Mouse (Mus musculus) CH12.LX (cell line): ENCODE results near the gene Hipk1. TPM values are rescaled to one million over a fixed set of nuclear protein-coding genes. Genes with fewer than 3 reads are reported as not detected.
"Not testable (repeated sequence)": the region's sequence is repeated elsewhere in the genome, so short reads cannot be mapped to it uniquely, and the experiment has no call there.

Experiments
- DNase-seq: peaks from one replicate; pipeline ENCODE4 v3.0.0-alpha.2; 2013; ENCODE audit errors: extremely low read depth
- H3K27ac ChIP-seq: 2 replicates; pipeline ENCODE4 v1.5.1; 2012; ENCODE audit warnings: low read depth, mild to moderate bottlenecking, control low read depth, moderate library complexity; ENCODE audit not compliant: insufficient read depth
- H3K27me3 ChIP-seq: replicated peaks from 2 replicates; pipeline ENCODE3; 2012; ENCODE audit warnings: inconsistent platforms
- H3K36me3 ChIP-seq, 2 experiments: replicated peaks in 1 of 2; 2 replicates each; pipeline versions ENCODE3 to v1.6.1; 2012; ENCODE audit warnings: inconsistent platforms in 1 of 2, low read length in 1 of 2, mild to moderate bottlenecking in 1 of 2, mixed read lengths in 1 of 2, moderate library complexity in 1 of 2; ENCODE audit not compliant: control insufficient read depth in 1 of 2, insufficient read depth in 1 of 2
- H3K4me1 ChIP-seq, 2 experiments: 2 replicates each; pipeline ENCODE4 v1.6.1; 2012; ENCODE audit warnings: inconsistent platforms in 1 of 2, moderate library complexity in 1 of 2; ENCODE audit not compliant: insufficient read depth in 2 of 2, control insufficient read depth in 1 of 2
- H3K4me2 ChIP-seq: 2 replicates; pipeline ENCODE4 v1.6.1; 2012; ENCODE audit warnings: low read depth, mild to moderate bottlenecking, control low read depth; ENCODE audit not compliant: poor library complexity, insufficient read depth, severe bottlenecking
- H3K4me3 ChIP-seq, 3 experiments: fragments of 150-350 bp in 1 of 3; sonication (generic) in 1 of 3; replicated peaks in 1 of 3; 2 replicates each; pipeline versions ENCODE3 to v1.5.1; 2011 to 2012; ENCODE audit warnings: low read depth in 2 of 3, low read length in 2 of 3, mild to moderate bottlenecking in 2 of 3, moderate library complexity in 2 of 3, control low read depth in 1 of 3, improper control_type of control experiment in 1 of 3, inconsistent platforms in 1 of 3, mixed read lengths in 1 of 3; ENCODE audit not compliant: poor library complexity in 1 of 3
- H3K79me2 ChIP-seq: replicated peaks from 2 replicates; pipeline ENCODE4 v1.6.1; 2012; ENCODE audit warnings: mild to moderate bottlenecking, moderate library complexity; ENCODE audit not compliant: control insufficient read depth, poor library complexity, insufficient read depth, severe bottlenecking; ENCODE audit errors: extremely low read depth
- H3K9ac ChIP-seq: 2 replicates; pipeline ENCODE4 v1.6.1; 2012; ENCODE audit warnings: low read depth, mild to moderate bottlenecking, control low read depth, moderate library complexity; ENCODE audit not compliant: insufficient read depth
- H3K9me3 ChIP-seq: replicated peaks from 2 replicates; pipeline ENCODE3; 2012; ENCODE audit warnings: low read length, inconsistent platforms, mixed read lengths
- BHLHE40 ChIP-seq: IDR thresholded peaks from 2 replicates; pipeline ENCODE4 v1.6.1; 2011; ENCODE audit warnings: mild to moderate bottlenecking, low read depth, low read length, improper control_type of control experiment
- CHD1 ChIP-seq: IDR thresholded peaks from 2 replicates; pipeline ENCODE4 v1.6.1; 2012; ENCODE audit warnings: low read depth, low read length, improper control_type of control experiment, inconsistent platforms
- CTCF ChIP-seq, 2 experiments: IDR thresholded peaks in 1 of 2; conservative IDR thresholded peaks in 1 of 2; 2 replicates each; pipeline ENCODE4 v1.5.1; 2011 to 2012; ENCODE audit warnings: low read depth in 2 of 2, low read length in 2 of 2, improper control_type of control experiment in 1 of 2, inconsistent platforms in 1 of 2, mild to moderate bottlenecking in 1 of 2, moderate library complexity in 1 of 2
- EP300 ChIP-seq: IDR thresholded peaks from 2 replicates; pipeline ENCODE4 v1.6.1; 2011; ENCODE audit warnings: low read length, improper control_type of control experiment
- ETS1 ChIP-seq: conservative IDR thresholded peaks from 2 replicates; pipeline ENCODE4 v1.6.1; 2012; ENCODE audit warnings: low read depth, mild to moderate bottlenecking, inconsistent platforms, low read length, improper control_type of control experiment, moderate library complexity
- HCFC1 ChIP-seq: IDR thresholded peaks from 2 replicates; pipeline ENCODE4 v1.6.1; 2012; ENCODE audit warnings: low read depth, mild to moderate bottlenecking, inconsistent platforms, low read length, improper control_type of control experiment
- IRF4 ChIP-seq: IDR thresholded peaks from 2 replicates; pipeline ENCODE4 v1.6.1; 2014; ENCODE audit warnings: low read depth, mild to moderate bottlenecking, inconsistent platforms, low read length, improper control_type of control experiment
- JUND ChIP-seq: conservative IDR thresholded peaks from 2 replicates; pipeline ENCODE4 v1.6.1; 2011; ENCODE audit warnings: low read depth, low read length, improper control_type of control experiment
- MAFK ChIP-seq: IDR thresholded peaks from 2 replicates; pipeline ENCODE4 v1.6.1; 2011; ENCODE audit warnings: low read length, improper control_type of control experiment; ENCODE audit not compliant: insufficient replicate concordance
- MYC ChIP-seq: IDR thresholded peaks from 2 replicates; pipeline ENCODE4 v1.6.1; 2011; ENCODE audit warnings: low read depth, mild to moderate bottlenecking, improper control_type of control experiment, low read length
- POLR2A ChIP-seq: IDR thresholded peaks from 2 replicates; pipeline ENCODE4 v1.6.1; 2011; ENCODE audit warnings: low read depth, mild to moderate bottlenecking, improper control_type of control experiment, low read length
- RAD21 ChIP-seq: IDR thresholded peaks from 2 replicates; pipeline ENCODE4 v1.6.1; 2011; ENCODE audit warnings: low read depth, mild to moderate bottlenecking, low read length, improper control_type of control experiment, moderate library complexity
- SIN3A ChIP-seq: IDR thresholded peaks from 2 replicates; pipeline ENCODE4 v1.6.1; 2012; ENCODE audit warnings: low read length, improper control_type of control experiment, inconsistent platforms
- SMC3 ChIP-seq: IDR thresholded peaks from 2 replicates; pipeline ENCODE4 v1.6.1; 2011; ENCODE audit warnings: low read depth, low read length, improper control_type of control experiment
- TBP ChIP-seq: conservative IDR thresholded peaks from 2 replicates; pipeline ENCODE4 v1.6.1; 2011; ENCODE audit warnings: low read depth, low read length, improper control_type of control experiment
- TCF12 ChIP-seq: IDR thresholded peaks from 2 replicates; pipeline ENCODE4 v1.6.1; 2014; ENCODE audit warnings: low read depth, mild to moderate bottlenecking, inconsistent platforms, low read length, improper control_type of control experiment
- ZC3H11A ChIP-seq: IDR thresholded peaks from 2 replicates; pipeline ENCODE4 v1.6.1; 2012; ENCODE audit warnings: low read depth, mild to moderate bottlenecking, inconsistent platforms, low read length, improper control_type of control experiment
- ZNF384 ChIP-seq: IDR thresholded peaks from 2 replicates; pipeline ENCODE4 v1.6.1; 2012; ENCODE audit warnings: low read depth, low read length, improper control_type of control experiment, inconsistent platforms
- dilution Hi-C: fragments of 300-500 bp; cut with MboI; formaldehyde crosslinking; loops from 2 replicates; pipeline ENCODE4 v1.14.3; 2020; ENCODE audit warnings: low sequenced_read_pairs; ENCODE audit not compliant: extremely low pct_unique_long_range_greater_than_20kb, extremely low pct_ligation_motif_present
- in situ Hi-C: fragments of 300-500 bp; cut with MboI; formaldehyde crosslinking; loops from 3 replicates; pipeline ENCODE4 v1.14.3; 2019; ENCODE audit warnings: low sequenced_read_pairs, low pct_ligation_motif_present, low pct_unique_long_range_greater_than_20kb, mixed read lengths
- polyA plus RNA-seq: library from polyadenylated mRNA; unstranded; fragments of >175 nt; gene quantifications from 2 replicates; pipeline ENCODE4 v1.2.1, GENCODE M21; 2012; ENCODE audit warnings: low read depth; ENCODE audit not compliant: insufficient read length
- total RNA-seq, 2 experiments: library from RNA; depleted of rRNA; stranded (reverse); fragments of 300-350 nt in 1 of 2; fragments of >200 nt in 1 of 2; gene quantifications; 2 replicates each; pipeline ENCODE4 v1.2.3; 2012 to 2014

Gene Hipk1
- total and polyA plus RNA-seq, 3 experiments = 26.2 to 35.9 (median 32.7) TPM

DNA sequence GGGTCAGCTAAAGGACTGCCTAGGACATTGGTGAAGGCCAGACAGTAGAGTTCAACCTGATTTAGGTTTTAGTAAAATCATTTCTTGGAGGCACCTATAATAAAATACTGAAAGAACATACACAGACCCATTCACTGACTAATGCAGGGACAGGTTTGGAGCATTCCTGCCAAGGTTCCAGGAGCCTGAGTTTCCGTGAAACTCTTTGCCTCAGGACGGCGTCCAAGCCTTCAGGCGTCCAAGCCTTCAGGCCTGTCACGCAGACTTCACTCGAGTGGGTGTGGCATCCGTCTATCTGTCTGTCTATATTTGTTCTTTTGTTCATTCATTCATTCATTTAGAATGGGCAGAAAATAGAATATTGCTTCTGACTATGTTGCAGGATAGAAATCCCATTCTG lies 39.8 kb upstream of the Hipk1 start:
- dilution Hi-C loops (no loop called here), in situ Hi-C loops (loop anchor here (25.0 kb wide), 1 partner anchor 256 kb away; no protein-coding TSS in a partner anchor)
- no peak for DNase-seq
- Histone ChIP-seq H3K79me2 (no peaks in the 10 kb centered on the region; the same call in 1 of the 2 replicates), H3K36me3 (peaks cover 0 to under 1% of the 10 kb centered on the region in 2 experiments), H3K9ac (no peak overlapping the region), H3K27me3 (no peaks in the 10 kb centered on the region), H3K27ac (no peak overlapping the region), H3K4me3 (no peak overlapping the region), H3K4me1 (peaks cover 11 to 33% of the 10 kb centered on the region in 2 experiments)
- TF ChIP-seq POLR2A = no peak
- TF ChIP-seq RAD21 = no peak
- no peak for TF ChIP-seq ZNF384
- TF ChIP-seq MAFK = no peak
- TF ChIP-seq JUND = no peak
- TF ChIP-seq ZC3H11A = no peak
- TF ChIP-seq TCF12 = no peak
- TF ChIP-seq CHD1 = no peak
- TF ChIP-seq, all 38 proteins: peak for 0
- Histone ChIP-seq H3K4me2 (no peak overlapping the region), H3K9me3 (no peaks in the 10 kb centered on the region)

DNA sequence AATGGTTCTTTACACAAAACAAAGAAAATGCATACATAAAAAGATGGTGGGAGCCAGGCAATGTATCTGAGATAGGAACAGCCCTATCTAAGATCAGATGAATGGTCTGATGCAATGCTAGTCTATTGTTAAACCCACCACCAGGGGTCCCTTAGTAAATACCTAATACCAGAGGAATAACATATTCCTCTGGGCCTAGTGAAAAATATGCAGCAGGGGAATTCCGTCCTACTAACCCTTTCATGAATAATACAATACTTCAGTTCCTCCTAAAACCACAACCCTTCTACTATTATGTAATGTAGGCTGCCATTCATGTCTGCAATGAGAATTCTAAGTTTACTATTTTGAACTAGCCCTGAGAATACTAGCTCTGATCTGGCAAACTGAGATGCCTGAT lies 39.3 kb upstream of the Hipk1 start:
- H3K27me3 ChIP-seq, H3K36me3 ChIP-seq, dilution Hi-C loops, H3K4me3 ChIP-seq, H3K9me3 ChIP-seq, H3K79me2 ChIP-seq, H3K27ac ChIP-seq: not testable (repeated sequence)
- in situ Hi-C loops = loop anchor here (25.0 kb wide), 1 partner anchor 257 kb away; no protein-coding TSS in a partner anchor
- Histone ChIP-seq H3K4me2 (peak overlapping the region; percentile 89), H3K9ac (peak overlapping the region; percentile 69; the same call in 1 of the 2 replicates), H3K4me1 (peaks cover 11 to 32% of the 10 kb centered on the region in 2 experiments)
- TF ChIP-seq CTCF (conservative IDR thresholded peaks at IDR 0.05 in 1 of 2, IDR thresholded peaks at IDR 0.05 in 1 of 2; ENCODE audit: low read depth in 2 of 2, low read length in 2 of 2) (peak in 1 of 2 experiments; percentile 64; a peak in 2 of 4 replicates), SIN3A (0 out of 2 replicates have a peak, but pooled peaks have one; percentile 28), TCF12 (0 out of 2 replicates have a peak, but pooled peaks have one; percentile 28), RAD21 (peak; percentile 58), HCFC1 (0 out of 2 replicates have a peak, but pooled peaks have one; percentile 45), EP300 (peak; percentile 71), BHLHE40 (peak; percentile 69), ETS1 (peak; percentile 65; the same call in 1 of the 2 replicates), TBP (0 out of 2 replicates have a peak, but pooled peaks have one; percentile 29), MYC (0 out of 2 replicates have a peak, but pooled peaks have one; percentile 58), SMC3 (peak; percentile 63), IRF4 (peak; percentile 48; the same call in 1 of the 2 replicates)
- peak; percentile 83 for DNase-seq
